ENCODE assay signal across 22 mouse cellular contexts in genomic region chr17:86021815-86022214, GRCm38 (mm10).
DNase-seq lines count a peak whose midpoint lies in the region; ATAC-seq and TF ChIP-seq lines count a peak whose summit lies in the region.
"Had no signal": no experiment of that assay in that cellular context is flagged by ENCODE, and none has a peak within 500 bp of the region (broad histone marks: within the 10 kb centered on the region; RNA-seq: fewer than 3 reads in every experiment).

No protein-coding gene starts in this region.

- no peaks in the 10 kb centered on the region for H3K27me3 ChIP-seq in G1E (ENCODE audit: insufficient read depth, low read length)
- no peaks in the 10 kb centered on the region for H3K27me3 ChIP-seq in liver, embryonic 12.5 days (replicated peaks)
- no peaks in the 10 kb centered on the region for H3K27me3 ChIP-seq in liver, postnatal 0 days (ENCODE audit: insufficient read depth, low read length)
- no peaks in the 10 kb centered on the region for H3K27me3 ChIP-seq in embryonic facial prominence, embryonic 10.5 days (replicated peaks; ENCODE audit: low read depth, poor library complexity, severe bottlenecking)
- H3K27me3 ChIP-seq in forebrain, embryonic 12.5 days, result no peaks in the 10 kb centered on the region
- H3K27me3 ChIP-seq: embryonic facial prominence, embryonic 12.5 days; heart, embryonic 13.5 days; Patski had no signal

- peaks cover 25% of the 10 kb centered on the region for H3K4me1 ChIP-seq in G1E (ENCODE audit: insufficient read depth, low read depth, low read length)
- H3K4me1 ChIP-seq in liver, embryonic 12.5 days, result peaks cover 42% of the 10 kb centered on the region
- H3K4me1 ChIP-seq in liver, postnatal 0 days (ENCODE audit: insufficient read depth), result no peaks in the 10 kb centered on the region
- peaks cover 11% of the 10 kb centered on the region for H3K4me1 ChIP-seq in embryonic facial prominence, embryonic 10.5 days
- H3K4me1 ChIP-seq in forebrain, embryonic 12.5 days, result no peaks in the 10 kb centered on the region
- H3K4me1 ChIP-seq: embryonic facial prominence, embryonic 12.5 days; heart, embryonic 13.5 days had no signal

- peak overlapping the region; percentile 82 for H3K27ac ChIP-seq in liver, embryonic 12.5 days
- no peak overlapping the region for H3K27ac ChIP-seq in liver, postnatal 0 days (ENCODE audit: low read depth)
- H3K27ac ChIP-seq in embryonic facial prominence, embryonic 10.5 days (replicated peaks), result no peak overlapping the region
- no peak overlapping the region for H3K27ac ChIP-seq in forebrain, embryonic 12.5 days
- H3K27ac ChIP-seq: embryonic facial prominence, embryonic 12.5 days; heart, embryonic 13.5 days had no signal

- peaks cover 24% of the 10 kb centered on the region for H3K36me3 ChIP-seq in G1E (replicated peaks)
- H3K36me3 ChIP-seq in liver, embryonic 12.5 days, result peaks cover 3% of the 10 kb centered on the region; the same call in 1 of the 2 replicates
- no peaks in the 10 kb centered on the region for H3K36me3 ChIP-seq in liver, postnatal 0 days (replicated peaks; ENCODE audit: insufficient read depth, low read length)
- H3K36me3 ChIP-seq in embryonic facial prominence, embryonic 10.5 days (replicated peaks), result peaks cover 5% of the 10 kb centered on the region
- no peaks in the 10 kb centered on the region for H3K36me3 ChIP-seq in forebrain, embryonic 12.5 days (replicated peaks)
- H3K36me3 ChIP-seq: embryonic facial prominence, embryonic 12.5 days; heart, embryonic 13.5 days had no signal

- TF ChIP-seq CTCF in G1E (IDR thresholded peaks at IDR 0.05; ENCODE audit: low read depth, low read length), result no peak
- TF ChIP-seq CTCF in liver, postnatal 0 days (IDR thresholded peaks at IDR 0.05; ENCODE audit: low read depth), result no peak

- peak; percentile 63 for ATAC-seq in G1E (ENCODE audit: extremely low read depth, insufficient number of reproducible peaks, low FRiP score, poor library complexity, severe bottlenecking)
- peak; percentile 75 for ATAC-seq in liver, embryonic 12.5 days
- 0 out of 2 replicates have a peak, but pooled peaks have one; percentile 17 for ATAC-seq in liver, postnatal 0 days
- ATAC-seq in forebrain, embryonic 12.5 days (ENCODE audit: low FRiP score), result no peak
- ATAC-seq: activated CD4-positive, CD25-positive, alpha-beta regulatory T cell, adult 4 months; forebrain, embryonic 14.5 days; hindbrain, embryonic 16.5 days; inflammation-experienced regulatory T-cells, adult 6 months; intestine, postnatal 0 days; Patski had no signal

- H3K4me3 ChIP-seq in G1E (ENCODE audit: low read depth, low read length), result no peak overlapping the region
- H3K4me3 ChIP-seq in liver, embryonic 12.5 days, result no peak overlapping the region
- H3K4me3 ChIP-seq in liver, postnatal 0 days (ENCODE audit: low read depth, low read length), result no peak overlapping the region
- H3K4me3 ChIP-seq in embryonic facial prominence, embryonic 10.5 days, result no peak overlapping the region
- no peak overlapping the region for H3K4me3 ChIP-seq in forebrain, embryonic 12.5 days (replicated peaks)
- H3K4me3 ChIP-seq: embryonic facial prominence, embryonic 12.5 days; heart, embryonic 13.5 days had no signal

- TF ChIP-seq EP300 in liver, postnatal 0 days (IDR thresholded peaks at IDR 0.05; ENCODE audit: low read depth), result peak; percentile 95

- no peak overlapping the region for H3K4me2 ChIP-seq in liver, embryonic 12.5 days
- no peak overlapping the region for H3K4me2 ChIP-seq in liver, postnatal 0 days (ENCODE audit: low read depth, low read length)
- H3K4me2 ChIP-seq in forebrain, embryonic 12.5 days, result no peak overlapping the region
- H3K4me2 ChIP-seq: embryonic facial prominence, embryonic 12.5 days; heart, embryonic 13.5 days had no signal

- WGBS in liver, embryonic 12.5 days (ENCODE audit: insufficient replicate concordance), result 8% methylated on average over 1 of the region's 1 CpGs
- 49% methylated on average over 1 of the region's 1 CpGs for WGBS in liver, postnatal 0 days (ENCODE audit: insufficient replicate concordance)
- WGBS in embryonic facial prominence, embryonic 10.5 days, result 87% methylated on average over 1 of the region's 1 CpGs
- WGBS in forebrain, embryonic 12.5 days, result 88% methylated on average over 1 of the region's 1 CpGs

- H3K9ac ChIP-seq in liver, embryonic 12.5 days, result no peak overlapping the region
- H3K9ac ChIP-seq in liver, postnatal 0 days (replicated peaks), result no peak overlapping the region
- no peak overlapping the region for H3K9ac ChIP-seq in forebrain, embryonic 12.5 days
- H3K9ac ChIP-seq: embryonic facial prominence, embryonic 12.5 days; heart, embryonic 13.5 days had no signal

- no peak for DNase-seq in G1E (ENCODE audit: low spot score)
- peak; percentile 39 for DNase-seq in c-Kit-positive CD71-positive TER-119-positive erythroid progenitor cells, embryonic 14.5 days (ENCODE audit: low spot score)
- DNase-seq in liver, postnatal 0 days, result no peak
- DNase-seq in embryonic facial prominence, embryonic 10.5 days (ENCODE audit: low spot score), result no peak
- DNase-seq in right cerebral cortex, postnatal 25 days, result no peak
- DNase-seq in frontal cortex, postnatal 14 days (ENCODE audit: low spot score in 2 of 2), result no peak
- DNase-seq: adrenal gland, postnatal 25 days; cerebellum, adult 2 months; cerebellum, postnatal 10 days; embryo, embryonic 11 days; gastrocnemius, postnatal 25 days; heart, postnatal 36 days had no signal

- 0 out of 2 replicates have a peak, but pooled peaks cover 3% of the 10 kb centered on the region for H3K9me3 ChIP-seq in G1E (replicated peaks)
- no peaks in the 10 kb centered on the region for H3K9me3 ChIP-seq in liver, embryonic 12.5 days (replicated peaks)
- no peaks in the 10 kb centered on the region for H3K9me3 ChIP-seq in liver, postnatal 0 days (ENCODE audit: low read length)
- H3K9me3 ChIP-seq in embryonic facial prominence, embryonic 10.5 days, result peaks cover 11% of the 10 kb centered on the region; the same call in 1 of the 2 replicates
- H3K9me3 ChIP-seq in forebrain, embryonic 12.5 days, result peaks cover 3% of the 10 kb centered on the region; the same call in 1 of the 2 replicates
